Mouse (Mus musculus) kidney, postnatal 25 days (tissue): Measurements from ENCODE around the gene Ccdc78.

ENCODE experiments used
- DNase-seq, 2 experiments: peaks; one replicate each; pipeline ENCODE4 v3.0.0; 2021; ENCODE audit warnings: mixed read lengths in 2 of 2

The Ccdc78 gene

DNA sequence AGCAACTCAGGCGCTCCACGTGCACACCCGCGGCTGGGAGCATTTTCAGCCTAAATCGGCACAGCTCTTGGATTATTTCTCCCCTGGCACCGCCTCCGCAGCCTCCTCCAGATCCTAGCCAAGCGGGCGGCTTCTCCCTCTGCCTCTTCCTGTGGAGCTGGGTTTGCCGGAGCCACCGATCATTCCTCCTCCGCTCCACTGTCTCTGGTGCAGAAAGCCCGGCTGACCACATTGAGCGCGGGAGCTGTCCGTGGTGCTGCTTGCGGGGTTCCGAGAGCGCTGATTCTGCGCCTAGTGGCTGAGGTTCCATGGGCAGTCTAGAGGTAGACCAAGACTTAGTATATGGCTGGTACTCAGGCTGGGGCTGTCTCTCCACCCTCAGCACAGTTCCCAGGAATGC, 27.1 kb downstream of the Ccdc78 start:
- peak; percentile 87 to 89 for DNase-seq

DNA sequence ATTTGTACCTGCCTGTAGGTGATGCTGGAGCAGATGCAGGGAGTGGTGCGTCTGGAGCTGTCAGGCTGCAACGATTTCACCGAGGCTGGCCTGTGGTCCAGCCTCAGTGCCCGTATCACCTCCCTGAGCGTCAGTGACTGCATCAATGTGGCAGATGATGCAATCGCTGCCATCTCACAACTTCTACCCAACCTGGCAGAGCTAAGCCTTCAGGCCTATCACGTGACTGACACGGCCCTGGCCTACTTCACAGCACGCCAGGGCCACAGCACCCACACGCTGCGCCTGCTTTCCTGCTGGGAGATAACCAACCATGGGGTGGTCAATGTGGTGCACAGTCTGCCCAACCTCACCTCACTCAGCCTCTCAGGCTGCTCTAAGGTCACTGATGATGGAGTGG, 31.3 kb downstream of the Ccdc78 start:
- DNase-seq = peak in 1 of 2 experiments; percentile 26

DNA sequence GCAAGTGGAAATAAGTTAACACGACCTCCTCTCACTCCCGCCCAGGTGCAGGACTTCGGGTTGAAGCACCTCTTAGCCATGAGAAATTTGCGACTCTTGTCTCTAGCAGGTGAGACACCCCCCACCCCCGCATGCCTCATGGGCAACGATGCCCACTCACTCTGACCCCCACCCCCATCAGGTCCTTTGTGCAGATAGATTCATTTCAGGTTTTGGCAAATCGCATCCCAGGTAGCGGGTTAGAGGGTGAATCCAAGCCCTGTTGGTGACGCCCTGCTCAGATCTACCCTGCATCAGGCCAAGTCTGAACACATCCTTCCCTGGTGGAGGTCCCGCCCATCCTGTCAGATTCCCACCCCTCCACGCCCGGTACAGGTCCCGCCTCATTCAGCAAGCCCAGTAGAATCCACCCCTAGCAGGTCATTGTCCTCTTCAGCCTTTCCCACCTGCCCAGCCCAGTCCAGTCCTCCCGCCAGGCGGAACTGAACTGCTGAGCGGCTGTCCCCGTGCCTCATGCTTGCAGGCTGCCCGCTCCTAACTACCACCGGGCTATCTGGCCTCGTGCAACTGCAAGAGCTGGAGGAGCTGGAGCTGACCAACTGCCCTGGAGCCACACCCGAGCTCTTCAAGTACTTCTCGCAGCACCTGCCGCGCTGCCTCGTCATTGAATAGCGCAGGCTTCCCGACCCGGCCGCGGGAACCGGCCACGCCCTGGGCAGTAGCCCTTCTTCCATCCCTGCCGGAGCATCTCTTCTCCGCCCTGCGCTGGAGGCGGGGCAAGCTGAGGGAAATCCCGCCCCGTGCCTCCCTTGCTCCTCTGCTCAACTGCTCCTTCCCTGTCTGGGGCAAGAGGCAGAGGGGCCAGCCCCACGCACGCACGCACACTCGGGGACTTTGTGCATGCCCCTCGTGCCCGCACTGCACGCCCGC, 32.7 kb downstream of the Ccdc78 start:
- peak in 1 of 2 experiments; percentile 51 for DNase-seq

DNA sequence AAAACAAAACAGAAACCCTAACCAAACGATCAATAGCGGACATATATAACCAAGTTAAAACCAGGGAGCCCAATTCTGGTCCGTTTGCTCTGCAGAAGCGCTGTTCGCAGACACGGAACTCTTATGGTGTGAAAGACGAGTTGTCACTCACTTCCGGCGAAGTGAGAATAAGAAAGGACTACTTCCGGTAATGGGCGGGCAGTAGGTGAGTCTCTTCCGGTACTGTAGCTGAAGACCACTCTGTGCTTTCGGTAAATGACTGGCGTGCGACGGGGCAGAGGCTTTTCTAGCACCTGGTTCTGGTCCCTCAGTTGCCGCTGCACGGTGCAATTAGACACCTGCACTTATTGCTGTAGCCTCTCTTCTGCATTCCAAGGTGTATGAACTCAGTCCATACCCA, 37.1 kb downstream of the Ccdc78 start, which contains the start of gene Wdr24:
Gene Wdr24, plus strand, starts transcription at position 176 of the 400 bp plus-strand sequence.
- peak; percentile 77 to 83 for DNase-seq

DNA sequence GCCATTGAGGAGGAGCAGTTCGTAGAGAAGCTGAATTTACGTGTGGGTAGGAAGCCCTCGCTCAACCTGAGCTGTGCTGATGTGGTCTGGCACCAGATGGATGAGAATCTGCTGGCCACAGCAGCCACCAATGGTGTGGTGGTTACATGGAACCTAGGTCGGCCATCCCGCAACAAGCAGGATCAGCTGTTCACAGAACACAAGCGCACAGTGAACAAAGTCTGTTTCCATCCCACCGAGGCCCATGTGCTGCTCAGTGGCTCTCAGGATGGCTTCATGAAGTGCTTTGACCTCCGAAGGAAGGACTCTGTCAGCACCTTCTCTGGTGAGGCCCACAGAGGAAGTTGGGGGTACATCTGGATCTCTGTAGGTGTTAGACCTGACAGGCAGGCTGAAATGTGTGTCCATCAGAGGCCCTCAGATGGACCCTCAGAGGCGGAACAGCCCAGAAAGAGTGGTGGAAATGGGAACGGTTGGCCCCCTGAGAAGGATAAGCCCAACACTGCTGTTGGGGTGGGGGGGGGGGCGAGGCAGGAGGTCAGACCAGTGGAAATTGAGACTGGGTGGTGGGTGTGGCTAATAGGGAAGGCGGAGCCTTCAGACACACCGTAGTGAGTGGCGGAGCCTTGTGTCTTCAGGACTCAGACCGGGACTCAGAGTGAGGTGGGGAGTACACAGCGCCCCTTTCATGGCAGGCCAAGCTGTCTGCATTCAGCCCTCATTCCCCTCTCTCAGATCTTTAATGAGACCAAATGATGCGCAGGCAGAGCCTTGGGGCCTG, 38.2 kb downstream of the Ccdc78 start:
- DNase-seq = peak in 1 of 2 experiments; percentile 37

DNA sequence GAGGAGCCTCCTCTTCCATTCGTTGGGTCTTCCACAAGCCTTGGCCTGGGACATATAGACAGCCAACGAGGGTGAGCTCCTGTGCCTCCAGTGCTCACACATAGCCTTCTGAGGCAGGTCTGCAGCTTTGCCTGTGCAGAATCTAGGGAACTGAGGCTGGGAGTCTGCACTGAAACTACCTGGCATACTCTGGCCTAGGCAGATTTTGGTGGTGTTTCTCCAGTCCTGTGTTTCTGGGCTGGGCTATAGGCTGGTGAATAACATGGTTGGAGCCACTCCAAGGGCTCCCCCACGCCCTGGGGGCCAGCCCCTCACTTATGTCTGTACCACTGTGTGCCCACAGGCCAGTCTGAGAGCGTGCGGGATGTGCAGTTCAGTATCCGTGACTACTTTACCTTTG, 38.9 kb downstream of the Ccdc78 start:
- no peak for DNase-seq

DNA sequence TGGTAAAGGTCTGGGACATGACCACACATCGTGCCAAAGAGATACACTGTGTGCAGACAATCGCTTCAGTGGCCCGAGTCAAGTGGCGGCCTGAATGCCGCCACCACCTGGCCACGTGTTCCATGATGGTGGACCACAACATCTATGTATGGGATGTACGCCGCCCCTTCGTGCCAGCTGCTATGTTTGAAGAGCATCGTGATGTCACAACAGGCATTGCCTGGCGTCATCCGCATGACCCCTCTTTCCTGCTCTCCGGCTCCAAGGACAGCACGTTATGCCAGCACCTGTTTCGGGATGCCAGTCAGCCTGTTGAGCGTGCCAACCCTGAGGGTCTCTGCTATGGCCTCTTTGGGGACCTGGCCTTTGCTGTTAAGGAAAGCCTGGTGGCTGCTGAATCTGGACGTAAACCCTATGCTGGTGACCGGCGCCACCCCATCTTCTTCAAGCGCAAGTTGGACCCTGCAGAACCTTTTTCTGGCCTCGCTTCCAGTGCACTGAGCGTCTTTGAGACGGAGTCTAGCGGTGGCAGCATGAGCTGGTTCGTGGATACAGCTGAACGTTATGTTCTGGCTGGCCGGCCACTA, 39.7 kb downstream of the Ccdc78 start:
- peak in 1 of 2 experiments; percentile 44 for DNase-seq

DNA sequence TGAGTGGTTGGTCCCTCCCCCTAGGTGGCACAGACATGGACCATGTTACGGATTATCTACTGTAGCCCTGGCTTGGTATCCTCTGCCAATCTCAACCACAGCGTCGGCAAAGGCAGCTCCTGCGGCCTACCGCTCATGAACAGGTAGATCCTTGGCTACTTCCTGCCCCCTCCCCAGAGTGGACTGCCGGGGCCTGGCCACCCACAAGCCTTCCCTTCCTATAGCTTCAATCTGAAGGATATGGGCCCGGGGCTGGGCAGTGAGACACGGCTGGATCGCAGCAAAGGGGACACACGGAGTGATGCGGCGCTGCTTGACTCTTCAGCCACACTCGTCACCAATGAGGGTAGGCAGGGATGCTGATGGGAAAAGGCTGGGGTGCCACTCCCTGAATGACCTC, 40.6 kb downstream of the Ccdc78 start:
- DNase-seq = peak in 1 of 2 experiments; percentile 40

DNA sequence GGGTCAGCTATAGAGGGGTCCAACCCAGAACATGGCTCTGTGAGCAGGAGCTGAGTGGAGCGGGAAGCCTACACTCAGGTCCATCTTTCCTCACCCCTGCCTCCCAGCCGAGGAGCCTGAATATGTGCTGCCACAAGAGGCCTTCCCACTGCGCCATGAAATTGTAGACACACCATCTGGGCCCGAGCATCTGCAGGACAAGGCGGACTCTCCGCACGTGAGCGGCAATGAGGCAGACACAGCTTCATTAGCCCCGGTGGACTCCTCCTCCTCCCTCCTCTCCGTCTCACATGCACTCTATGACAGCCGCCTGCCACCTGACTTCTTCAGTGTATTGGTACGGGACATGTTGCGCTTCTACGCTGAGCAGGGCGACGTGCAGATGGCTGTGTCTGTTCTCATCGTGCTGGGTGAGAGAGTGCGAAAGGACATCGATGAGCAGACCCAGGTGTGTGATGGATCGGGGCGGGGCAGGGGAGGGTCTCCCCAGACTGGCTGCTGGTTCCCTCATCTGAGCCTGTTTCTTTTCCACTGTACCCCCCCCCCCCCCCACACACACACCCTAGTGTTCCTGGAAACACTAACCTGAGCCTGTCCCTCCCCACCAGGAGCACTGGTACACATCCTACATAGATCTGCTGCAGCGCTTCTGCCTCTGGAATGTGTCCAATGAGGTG, 41.3 kb downstream of the Ccdc78 start:
- peak in 1 of 2 experiments; percentile 43 for DNase-seq

DNA sequence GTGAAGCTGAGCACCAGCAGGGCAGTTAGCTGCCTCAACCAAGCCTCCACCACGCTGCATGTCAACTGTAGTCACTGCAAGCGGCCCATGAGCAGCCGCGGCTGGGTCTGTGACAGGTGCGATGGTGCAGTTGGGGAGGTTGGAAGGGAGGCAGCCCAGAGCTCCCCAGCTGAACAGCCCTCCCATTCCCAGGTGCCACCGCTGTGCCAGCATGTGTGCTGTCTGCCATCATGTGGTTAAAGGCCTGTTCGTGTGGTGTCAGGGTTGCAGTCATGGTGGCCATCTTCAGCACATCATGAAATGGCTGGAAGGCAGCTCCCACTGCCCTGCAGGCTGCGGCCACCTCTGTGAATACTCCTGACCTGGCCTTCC, 41.8 kb downstream of the Ccdc78 start:
- DNase-seq = peak in 1 of 2 experiments; percentile 53

DNA sequence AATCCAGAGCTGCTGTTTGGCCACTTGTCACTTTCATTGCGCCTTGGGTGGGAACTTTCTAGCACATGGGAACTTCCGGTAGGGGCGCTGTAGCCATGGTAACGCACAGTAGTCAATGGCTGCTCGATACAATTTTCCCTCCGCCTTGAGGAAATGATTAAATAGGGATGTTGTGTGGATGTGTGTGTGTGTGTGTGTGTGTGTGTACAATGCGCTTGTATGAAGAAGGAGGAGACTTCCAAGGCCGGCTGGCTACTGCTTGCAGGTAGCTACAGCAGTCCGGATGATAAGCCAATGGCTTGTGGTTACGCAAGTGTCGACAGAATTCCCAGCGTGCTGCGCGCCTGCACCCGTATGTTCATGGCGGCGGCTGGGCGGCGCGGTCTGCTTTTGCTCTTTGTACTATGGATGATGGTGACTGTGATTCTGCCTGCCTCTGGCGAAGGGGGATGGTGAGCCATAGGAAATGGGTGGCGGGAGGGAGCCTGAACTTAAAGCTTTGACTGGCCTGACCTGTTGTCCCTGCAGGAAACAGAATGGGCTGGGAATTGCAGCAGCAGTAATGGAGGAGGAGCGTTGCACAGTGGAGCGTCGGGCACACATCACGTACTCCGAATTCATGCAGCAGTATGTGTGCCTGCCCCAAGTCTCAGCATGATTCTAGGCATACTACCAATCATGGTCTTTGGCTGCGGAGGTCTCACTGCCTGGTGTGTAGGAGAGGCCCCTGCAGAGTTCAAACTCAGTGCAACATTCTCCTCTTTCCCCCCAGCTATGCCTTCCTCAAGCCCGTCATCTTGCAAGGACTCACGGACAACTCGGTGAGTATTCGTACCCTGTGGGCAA, 42.6 kb downstream of the Ccdc78 start, which contains the start of gene Jmjd8:
Gene Jmjd8, plus strand, starts transcription at position 156 of the 846 bp plus-strand sequence.
- DNase-seq = peak; percentile 87 to 92

DNA sequence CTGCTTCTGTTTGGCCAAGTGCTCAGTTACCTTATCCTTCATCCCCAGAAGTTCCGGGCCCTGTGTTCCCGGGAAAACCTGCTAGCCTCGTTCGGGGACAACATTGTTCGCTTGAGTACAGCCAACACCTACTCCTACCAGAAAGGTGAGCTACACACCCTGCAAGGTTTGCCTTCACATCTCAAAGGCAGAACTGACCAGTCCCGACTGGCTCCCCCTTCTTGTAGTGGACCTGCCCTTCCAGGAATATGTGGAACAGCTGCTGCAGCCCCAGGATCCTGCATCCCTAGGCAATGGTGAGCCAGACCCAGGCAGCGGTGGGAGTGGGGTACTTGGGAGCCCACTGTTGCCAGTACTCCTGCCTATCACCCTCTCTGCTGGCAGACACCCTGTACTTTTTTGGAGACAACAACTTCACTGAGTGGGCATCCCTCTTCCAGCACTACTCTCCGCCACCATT, 43.2 kb downstream of the Ccdc78 start:
- DNase-seq = peak in 1 of 2 experiments; percentile 52

DNA sequence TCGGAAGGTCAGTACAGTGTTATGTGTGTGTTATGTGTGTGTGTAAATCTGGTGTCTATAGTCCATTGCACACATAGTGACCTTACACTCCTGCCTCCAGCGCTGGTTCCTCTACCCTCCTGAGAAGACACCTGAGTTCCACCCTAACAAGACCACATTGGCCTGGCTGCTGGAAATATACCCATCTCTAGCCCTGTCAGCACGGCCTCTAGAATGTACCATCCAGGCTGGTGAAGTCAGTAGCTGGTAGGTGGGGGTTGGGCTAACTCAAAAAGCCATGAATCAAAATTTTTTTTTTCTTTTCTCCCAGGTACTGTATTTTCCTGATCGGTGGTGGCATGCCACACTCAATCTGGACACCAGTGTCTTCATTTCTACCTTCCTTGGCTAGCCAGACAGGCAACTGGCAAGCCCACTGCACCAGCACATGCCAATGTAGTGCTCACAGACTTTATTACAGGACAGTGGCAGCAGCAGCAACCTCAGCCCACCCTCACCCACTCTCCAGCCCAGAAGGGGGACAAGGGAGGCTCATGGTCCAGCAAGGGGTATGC, 43.9 kb downstream of the Ccdc78 start:
- DNase-seq = peak in 1 of 2 experiments; percentile 38

DNA sequence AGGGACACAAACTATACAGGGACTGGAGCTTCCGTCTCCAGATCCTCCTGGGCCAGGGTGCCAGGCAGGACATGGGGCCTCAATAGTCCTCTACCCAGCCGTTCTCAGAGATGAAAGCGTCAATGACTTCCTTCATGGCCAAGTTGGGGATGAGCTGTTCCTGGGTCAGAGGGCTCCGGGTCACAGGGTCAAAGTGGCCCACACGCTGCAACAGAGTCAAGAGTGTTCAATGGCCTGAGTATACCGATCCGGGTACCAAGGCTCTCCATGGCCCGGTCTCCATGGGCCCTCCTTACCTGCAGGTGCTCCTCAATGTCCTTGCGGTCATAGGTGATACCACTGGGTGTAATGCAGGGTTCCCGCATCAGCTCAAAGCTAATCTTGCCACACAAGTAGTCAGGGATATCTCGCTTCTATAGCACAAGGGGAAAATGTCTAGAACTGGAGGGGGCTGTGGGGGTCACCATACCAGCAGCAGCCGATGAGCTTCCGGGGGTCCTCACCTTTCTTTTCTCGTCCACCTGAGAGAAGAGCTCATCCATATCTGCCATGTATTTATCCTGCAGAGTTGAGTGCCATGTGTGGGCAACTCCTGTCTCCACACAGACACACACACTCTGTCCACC, 44.5 kb downstream of the Ccdc78 start:
- peak in 1 of 2 experiments; percentile 57 for DNase-seq

DNA sequence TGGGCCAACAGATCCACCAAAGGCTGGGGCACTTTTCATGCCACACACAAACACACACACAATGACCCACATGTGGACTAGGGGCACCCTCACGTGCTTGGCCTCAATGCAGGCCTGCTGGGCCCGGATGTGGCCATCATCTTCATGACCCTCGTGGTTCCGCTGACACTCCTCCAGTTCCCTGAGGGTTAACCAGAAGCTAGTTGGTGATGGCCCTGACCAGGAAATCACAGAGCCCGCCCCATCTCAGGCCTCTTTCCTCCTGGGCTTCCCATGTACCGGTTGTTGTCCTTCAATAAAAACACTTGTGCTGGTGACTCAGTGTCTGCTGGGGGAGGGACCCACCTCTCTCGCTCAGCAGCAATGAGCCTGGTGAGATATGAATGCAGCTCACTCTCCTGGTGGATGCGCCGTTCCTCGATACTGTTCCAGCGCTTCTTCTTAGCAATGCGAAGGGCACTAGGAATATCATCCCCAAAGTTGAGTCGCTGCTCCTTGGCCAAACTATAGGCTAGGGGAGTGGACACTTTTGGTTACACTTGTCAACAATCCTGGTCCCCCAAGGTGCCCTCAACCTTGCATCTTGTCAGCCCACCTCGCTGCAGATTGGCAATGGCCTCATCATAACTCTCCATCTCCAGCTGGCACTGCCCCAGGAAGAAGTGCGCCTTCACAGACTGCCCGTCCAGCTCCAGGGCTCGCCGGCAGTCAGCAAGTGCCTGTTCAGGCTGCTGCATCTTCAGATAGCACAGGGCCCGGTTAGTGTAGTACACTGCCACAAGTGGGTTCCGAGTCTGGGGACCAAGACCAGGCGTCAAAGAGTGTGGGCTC, 45.3 kb downstream of the Ccdc78 start:
- DNase-seq = peak; percentile 59 to 72

DNA sequence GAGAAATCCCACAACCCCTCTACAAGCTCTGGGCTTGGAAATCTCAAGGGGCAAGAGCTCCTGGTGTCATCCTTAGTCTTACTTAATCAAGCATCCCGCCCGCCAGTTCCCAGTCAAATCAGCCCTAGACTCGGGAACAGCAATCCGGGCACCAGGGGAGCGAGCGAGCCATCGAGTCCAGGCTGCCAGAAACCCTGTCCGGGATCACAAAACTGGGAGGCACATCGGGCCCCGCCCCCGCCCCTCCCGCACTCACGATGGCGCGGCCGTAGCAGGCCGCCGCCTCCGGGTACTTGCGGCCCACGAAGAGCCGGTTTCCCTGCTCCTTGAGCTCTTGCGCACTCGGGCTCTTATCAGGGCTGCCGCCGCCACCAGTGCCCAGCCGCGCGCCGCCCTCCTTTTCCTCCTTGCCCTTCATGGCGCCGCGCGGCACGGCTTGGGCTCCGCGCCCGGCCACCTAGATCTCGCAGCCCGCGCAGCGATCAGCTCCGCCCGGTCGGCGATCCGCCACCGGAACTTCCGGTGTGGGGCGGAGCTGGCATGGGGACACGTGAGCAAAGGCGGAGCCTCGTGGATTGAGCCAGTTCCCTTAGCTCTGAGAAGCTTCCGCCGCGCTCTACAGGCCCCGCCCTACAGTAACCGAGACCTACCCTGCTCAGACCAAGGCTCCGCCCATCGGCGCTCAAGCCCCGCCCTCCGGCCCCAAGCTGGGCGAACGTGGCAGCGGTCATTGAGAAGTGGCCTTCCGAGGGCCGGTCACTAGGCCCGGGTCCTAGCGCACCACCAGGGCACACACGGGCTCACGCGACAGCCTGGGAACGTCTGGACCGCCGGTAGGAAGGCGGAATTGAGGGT, 46.3 kb downstream of the Ccdc78 start:
- peak; percentile 100 for DNase-seq

DNA sequence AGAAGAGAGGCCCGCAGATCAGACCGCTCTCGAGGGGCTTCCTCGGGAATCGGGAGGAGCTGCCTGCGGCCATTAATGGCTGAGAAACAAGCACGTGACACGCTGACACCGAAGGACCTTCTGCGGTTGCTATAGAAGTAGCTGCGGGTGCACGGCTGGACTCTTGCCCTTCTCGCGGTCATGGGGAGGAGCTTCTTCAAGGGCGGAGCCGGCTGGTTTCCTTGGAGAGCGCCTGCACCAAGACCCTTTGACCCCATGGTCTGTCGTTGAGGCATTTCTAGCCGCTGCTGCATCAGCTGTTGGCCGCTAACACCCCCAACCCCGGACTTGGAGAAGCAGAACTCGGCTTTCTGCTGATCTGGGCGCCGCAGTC, 46.9 kb downstream of the Ccdc78 start, which contains the start of gene Stub1:
Gene Stub1, minus strand, starts transcription at position 114 of the 373 bp plus-strand sequence.
- DNase-seq = peak; percentile 96 to 98

DNA sequence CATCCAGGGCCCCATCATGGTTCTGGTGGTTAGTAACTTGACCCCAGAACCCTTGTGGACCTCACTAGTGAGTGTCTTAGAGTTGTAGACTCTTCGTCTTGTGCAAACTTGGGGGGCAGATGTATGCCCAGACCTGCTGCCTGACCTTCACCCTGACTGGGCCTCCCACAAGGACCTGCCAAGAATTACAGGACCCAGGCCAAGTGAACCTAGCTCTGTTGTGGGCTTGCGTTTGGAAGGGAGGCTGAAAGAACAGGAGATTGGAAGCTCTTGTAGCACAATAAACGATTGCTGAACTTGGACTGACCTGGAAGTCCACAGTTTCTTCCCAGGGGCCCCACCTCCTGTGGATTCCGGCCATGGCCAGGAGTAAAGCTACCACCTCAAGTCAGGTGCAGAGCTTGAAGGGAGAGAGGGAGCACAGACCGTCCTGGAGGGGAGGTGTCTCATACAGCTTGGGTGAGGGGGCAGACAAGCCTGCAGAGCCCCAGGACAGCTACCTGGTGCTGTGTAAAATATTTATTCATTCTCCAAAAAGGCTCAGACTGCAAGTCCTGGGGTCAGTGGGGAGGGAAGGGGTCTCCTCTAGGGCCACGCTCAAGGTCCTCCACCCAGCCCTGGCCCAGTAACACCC, 47.7 kb downstream of the Ccdc78 start:
- DNase-seq = peak; percentile 65 to 87
